Mouse (Mus musculus): ENCODE measurements around the gene B230219D22Rik. TPM values are rescaled to one million over a fixed set of nuclear protein-coding genes. Genes with fewer than 3 reads are reported as not detected.

The B230219D22Rik gene
- 50.5 and 54.9 TPM in 2 replicates for polyA plus RNA-seq (2015; fragmentation: Nextera tagmentation; extraction: Ambion mirVana)

DNA sequence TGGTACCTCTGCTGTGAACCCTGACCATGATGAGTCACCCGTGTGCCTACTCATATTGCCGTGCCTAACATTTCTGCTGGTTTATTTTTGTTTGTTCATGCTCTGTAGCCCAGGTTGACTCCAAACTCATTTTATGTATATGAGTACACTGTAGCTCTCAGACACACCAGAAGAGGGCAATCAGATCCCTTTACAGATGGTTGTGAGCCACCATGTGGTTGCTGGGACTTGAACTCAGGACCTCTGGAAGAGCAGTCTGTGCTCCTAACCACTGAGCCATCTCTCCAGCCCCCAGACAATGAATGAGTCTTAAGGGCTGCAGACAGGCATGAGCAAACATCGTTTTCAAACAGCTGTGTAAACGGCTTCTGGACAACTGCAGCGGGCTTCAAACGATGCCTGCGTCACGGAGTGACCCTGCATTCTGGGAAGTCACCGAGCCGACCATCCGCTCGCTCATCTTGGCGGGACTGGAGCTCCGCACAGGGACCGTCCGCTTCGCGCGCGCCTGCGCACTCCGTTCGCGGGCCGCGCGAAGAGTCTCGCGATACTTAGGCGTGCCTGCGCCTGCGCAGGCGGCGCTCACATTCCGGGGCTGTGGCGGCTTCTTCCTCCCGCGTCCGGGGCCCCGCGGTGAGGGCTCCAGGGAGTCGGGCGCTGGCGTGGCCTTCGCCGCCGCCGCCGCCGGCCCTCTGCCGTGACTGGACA, at the start of gene B230219D22Rik:
Gene B230219D22Rik (plus strand): TSS at position 590 of the 708 bp plus-strand sequence.
- peak within 1 kb of the TSS; percentile 99 for H3K27ac ChIP-seq
- H3K27me3 ChIP-seq: no peaks in the 10 kb centered on the region

DNA sequence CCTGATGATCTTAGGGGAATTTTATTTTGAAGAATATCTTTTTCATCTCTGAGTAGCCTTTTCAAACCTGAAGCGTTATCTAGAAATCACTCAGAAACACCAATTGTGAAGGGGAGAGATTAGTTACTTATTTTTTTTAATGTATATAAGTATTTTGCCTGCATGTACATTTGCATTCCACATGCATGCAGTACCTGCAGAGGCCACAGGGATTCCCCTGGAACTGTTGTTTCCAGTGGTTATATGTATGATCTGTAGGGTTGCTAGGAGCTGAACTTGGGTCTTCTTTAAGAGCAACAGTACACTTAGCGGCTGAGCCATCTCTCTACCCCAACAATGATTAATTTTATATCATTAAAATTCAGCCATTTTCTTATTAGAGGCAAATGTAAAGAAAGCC, 48.4 kb upstream of the B230219D22Rik start:
- H3K27me3 ChIP-seq: no peaks in the 10 kb centered on the region
- no peak overlapping the region for H3K4me3 ChIP-seq
- no peak for ATAC-seq (replicated peaks; ENCODE audit: insufficient number of reproducible peaks, insufficient read depth, low FRiP score, low read depth)
- WGBS: 88% methylated on average over 2 of the region's 2 CpGs
- peaks cover 58% of the 10 kb centered on the region for H3K36me3 ChIP-seq
- H3K4me1 ChIP-seq (replicated peaks): no peaks in the 10 kb centered on the region
- H3K4me2 ChIP-seq: no peak overlapping the region
- no peak overlapping the region for H3K9ac ChIP-seq
- no peak overlapping the region for H3K27ac ChIP-seq
- H3K9me3 ChIP-seq (replicated peaks): no peaks in the 10 kb centered on the region

More for the DNA sequence above, at the start of gene B230219D22Rik:
- peak within 1 kb of the TSS; percentile 77 for H3K4me2 ChIP-seq
- H3K4me3 ChIP-seq: peak within 1 kb of the TSS; percentile 100
- 2% methylated on average over 49 of the region's 51 CpGs for WGBS
- H3K9me3 ChIP-seq (replicated peaks): no peaks in the 10 kb centered on the region
- H3K9ac ChIP-seq: peak within 1 kb of the TSS; percentile 100
- peaks cover 35% of the 10 kb centered on the region for H3K4me1 ChIP-seq (replicated peaks)
- peak; percentile 97 for ATAC-seq (replicated peaks; ENCODE audit: insufficient number of reproducible peaks, insufficient read depth, low FRiP score, low read depth)
- H3K36me3 ChIP-seq: no peaks in the 10 kb centered on the region

DNA sequence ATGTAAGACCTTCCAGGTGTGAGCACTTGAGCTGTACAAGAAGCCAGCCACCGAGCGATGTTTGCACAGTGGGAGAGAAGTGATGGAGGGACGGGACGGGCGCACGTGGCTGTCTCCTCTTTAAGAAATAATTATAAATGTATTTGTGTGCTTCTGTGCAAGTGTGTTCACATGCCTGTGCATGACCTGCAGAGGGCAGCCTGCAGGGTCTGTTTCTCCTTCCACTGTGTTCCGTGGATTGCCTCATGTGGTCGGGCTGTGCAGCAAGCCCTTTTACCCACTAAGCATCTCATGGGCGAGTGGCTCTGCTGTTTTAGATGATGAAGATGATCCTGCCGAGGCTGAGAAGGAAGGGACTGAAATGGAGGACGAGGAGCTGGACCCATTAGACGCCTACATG, 42.8 kb upstream of the B230219D22Rik start:
- Histone ChIP-seq H3K27me3 (no peaks in the 10 kb centered on the region), H3K9me3 (replicated peaks) (no peaks in the 10 kb centered on the region), H3K9ac (no peak overlapping the region), H3K4me3 (no peak overlapping the region), H3K4me2 (no peak overlapping the region), H3K4me1 (replicated peaks) (no peaks in the 10 kb centered on the region), H3K36me3 (peaks cover 99% of the 10 kb centered on the region), H3K27ac (no peak overlapping the region)
- ATAC-seq (replicated peaks; ENCODE audit: insufficient number of reproducible peaks, insufficient read depth, low FRiP score, low read depth): no peak
- 89% methylated on average over 12 of the region's 12 CpGs for WGBS

DNA sequence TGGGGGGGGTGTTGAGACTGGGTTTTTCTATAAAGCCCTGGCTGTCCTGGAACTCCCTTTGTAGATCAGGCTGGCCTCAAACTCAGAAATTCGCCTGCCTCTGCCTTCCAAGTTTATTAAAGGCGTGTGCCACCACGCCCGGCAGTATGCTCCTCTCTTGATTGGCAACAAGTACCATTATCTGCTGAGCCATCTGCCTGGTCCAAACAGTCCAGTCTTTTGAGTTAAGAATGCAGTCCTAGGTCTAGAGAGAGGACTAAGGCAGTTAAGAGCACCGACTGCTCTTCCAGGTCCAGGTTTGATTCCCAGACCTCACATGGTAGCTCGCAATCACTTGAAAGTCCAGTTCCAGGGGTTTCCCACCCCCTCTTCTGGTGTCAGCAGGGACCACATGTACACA, 41.9 kb upstream of the B230219D22Rik start:
- 89% methylated on average over 6 of the region's 6 CpGs for WGBS
- no peak overlapping the region for H3K4me2 ChIP-seq

DNA sequence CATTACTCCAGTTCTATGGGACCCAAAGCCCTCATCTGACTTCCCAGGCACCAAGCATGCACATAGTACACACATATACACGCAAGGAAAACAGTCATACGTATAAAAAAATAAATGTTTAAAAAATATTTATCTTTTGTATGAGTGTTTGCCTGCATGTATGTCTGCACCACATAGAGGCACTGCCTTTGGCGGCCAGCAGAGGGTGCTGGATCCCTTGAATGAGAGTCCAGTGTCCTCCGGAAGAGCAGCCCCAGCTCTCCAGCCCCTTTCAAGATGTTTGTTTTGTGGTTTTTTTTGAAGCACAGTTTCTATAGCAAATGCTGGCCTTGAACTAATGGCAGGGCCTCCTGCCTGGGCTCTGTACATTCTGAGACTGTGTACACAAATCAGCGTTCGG, 24.4 kb upstream of the B230219D22Rik start:
- WGBS: 85% methylated on average over 6 of the region's 6 CpGs
- Histone ChIP-seq H3K27me3 (no peaks in the 10 kb centered on the region), H3K27ac (no peak overlapping the region), H3K9ac (no peak overlapping the region), H3K9me3 (replicated peaks) (no peaks in the 10 kb centered on the region), H3K4me2 (no peak overlapping the region), H3K36me3 (peaks cover 91% of the 10 kb centered on the region), H3K4me1 (replicated peaks) (no peaks in the 10 kb centered on the region), H3K4me3 (no peak overlapping the region)
- ATAC-seq (replicated peaks; ENCODE audit: insufficient number of reproducible peaks, insufficient read depth, low FRiP score, low read depth): no peak

More for the DNA sequence above, 41.9 kb upstream of the B230219D22Rik start:
- ATAC-seq (replicated peaks; ENCODE audit: insufficient number of reproducible peaks, insufficient read depth, low FRiP score, low read depth): no peak
- Histone ChIP-seq H3K27ac (no peak overlapping the region), H3K9me3 (replicated peaks) (no peaks in the 10 kb centered on the region), H3K4me3 (no peak overlapping the region), H3K36me3 (peaks cover 99% of the 10 kb centered on the region), H3K4me1 (replicated peaks) (no peaks in the 10 kb centered on the region), H3K9ac (no peak overlapping the region), H3K27me3 (no peaks in the 10 kb centered on the region)

DNA sequence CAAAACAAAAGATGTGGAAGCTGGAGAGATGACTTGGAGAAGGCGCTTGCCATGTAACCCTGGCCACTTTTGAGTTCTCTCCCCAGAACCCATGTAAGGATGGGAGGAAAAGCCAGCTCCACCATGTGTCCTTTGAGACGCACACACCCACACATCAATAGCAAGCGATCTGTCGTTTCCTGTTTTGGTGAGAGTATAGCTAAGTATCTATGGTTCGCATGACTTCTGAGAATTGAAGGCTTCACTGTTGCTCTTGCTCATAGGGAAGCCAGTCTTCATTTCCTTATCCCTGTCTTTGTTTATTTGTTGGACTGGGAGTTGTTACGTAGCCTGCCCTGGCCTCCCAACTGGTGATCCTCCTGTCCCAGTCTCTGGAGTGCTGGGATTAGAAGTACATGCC, 20.2 kb upstream of the B230219D22Rik start:
- Histone ChIP-seq H3K4me1 (replicated peaks) (no peaks in the 10 kb centered on the region), H3K4me2 (no peak overlapping the region), H3K27me3 (no peaks in the 10 kb centered on the region), H3K36me3 (peaks cover 87% of the 10 kb centered on the region), H3K27ac (no peak overlapping the region), H3K9me3 (replicated peaks) (no peaks in the 10 kb centered on the region), H3K4me3 (no peak overlapping the region), H3K9ac (no peak overlapping the region)
- ATAC-seq (replicated peaks; ENCODE audit: insufficient number of reproducible peaks, insufficient read depth, low FRiP score, low read depth): no peak
- WGBS: 95% methylated on average over 6 of the region's 6 CpGs

DNA sequence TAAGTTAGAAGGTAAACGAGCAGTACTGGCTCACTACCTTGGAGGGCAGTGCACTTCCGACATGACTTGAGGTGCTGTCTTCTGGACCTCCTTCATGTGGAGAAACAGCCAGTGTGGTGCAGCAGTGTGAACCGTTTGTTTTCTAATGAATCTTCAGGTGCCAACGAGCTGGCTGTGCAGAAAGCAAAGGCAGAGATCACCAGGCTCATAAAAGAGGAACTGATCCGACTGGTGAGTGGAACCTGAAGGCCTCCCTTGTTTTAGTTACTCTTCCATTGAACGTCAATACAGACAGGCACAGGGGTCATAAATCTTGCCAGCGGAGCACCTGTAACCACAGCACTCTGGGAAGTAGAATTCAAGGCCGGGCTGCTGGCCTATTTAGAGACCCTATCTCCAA, 15.6 kb upstream of the B230219D22Rik start:
- no peak overlapping the region for H3K4me3 ChIP-seq
- no peak overlapping the region for H3K4me2 ChIP-seq
- no peak overlapping the region for H3K9ac ChIP-seq
- no peak overlapping the region for H3K27ac ChIP-seq
- WGBS: 82% methylated on average over 8 of the region's 8 CpGs
- H3K27me3 ChIP-seq: no peaks in the 10 kb centered on the region
- peaks cover 74% of the 10 kb centered on the region for H3K36me3 ChIP-seq
- no peaks in the 10 kb centered on the region for H3K9me3 ChIP-seq (replicated peaks)
- no peak for ATAC-seq (replicated peaks; ENCODE audit: insufficient number of reproducible peaks, insufficient read depth, low FRiP score, low read depth)
- H3K4me1 ChIP-seq (replicated peaks): no peaks in the 10 kb centered on the region

DNA sequence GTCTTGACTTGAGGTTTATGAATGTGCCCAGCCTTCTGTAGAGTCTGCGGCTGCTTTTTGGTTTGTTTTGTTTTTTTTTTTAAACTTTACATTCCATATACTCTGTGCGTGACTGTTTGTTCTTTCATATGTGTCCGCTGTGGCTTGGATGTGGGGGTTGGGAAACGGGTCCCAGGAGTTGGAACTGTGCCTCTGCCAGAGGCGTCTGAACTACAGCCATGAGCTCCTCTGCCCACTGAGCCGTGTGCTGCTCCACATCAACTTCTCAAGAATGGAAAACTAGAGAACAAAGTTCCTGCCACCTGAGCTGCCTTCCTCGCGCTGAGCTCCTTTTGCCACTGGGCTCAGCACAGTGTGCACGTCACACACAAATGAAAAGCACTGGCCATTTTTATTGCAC, 10.7 kb upstream of the B230219D22Rik start:
- Histone ChIP-seq H3K4me1 (replicated peaks) (no peaks in the 10 kb centered on the region), H3K9me3 (replicated peaks) (no peaks in the 10 kb centered on the region), H3K4me3 (no peak overlapping the region), H3K36me3 (peaks cover 35% of the 10 kb centered on the region), H3K4me2 (no peak overlapping the region), H3K27me3 (no peaks in the 10 kb centered on the region), H3K27ac (no peak overlapping the region), H3K9ac (no peak overlapping the region)
- no peak for ATAC-seq (replicated peaks; ENCODE audit: insufficient number of reproducible peaks, insufficient read depth, low FRiP score, low read depth)
- 85% methylated on average over 9 of the region's 9 CpGs for WGBS

DNA sequence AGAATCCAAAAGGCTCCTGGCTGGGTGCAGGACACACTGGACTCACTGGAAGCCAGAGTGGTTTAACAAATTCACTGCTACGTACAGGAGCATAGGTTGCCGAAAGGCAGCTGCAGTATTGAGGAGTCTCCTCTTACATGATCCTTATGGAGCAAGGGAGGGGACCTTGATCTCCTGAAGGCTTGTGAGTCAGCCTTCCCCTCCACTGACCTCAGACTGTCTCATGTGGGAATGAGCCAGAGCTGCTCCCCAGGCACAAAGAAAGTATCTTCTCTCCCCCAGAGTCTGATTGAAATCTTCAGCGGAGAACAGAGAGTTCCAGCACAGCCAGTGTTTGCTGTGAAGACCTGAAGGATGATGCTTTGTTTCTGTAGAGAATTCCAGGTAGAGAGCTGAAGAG, 9.3 kb upstream of the B230219D22Rik start:
- Histone ChIP-seq H3K4me1 (replicated peaks) (peaks cover 9% of the 10 kb centered on the region), H3K27me3 (no peaks in the 10 kb centered on the region), H3K4me2 (no peak overlapping the region), H3K9ac (no peak overlapping the region), H3K9me3 (replicated peaks) (no peaks in the 10 kb centered on the region), H3K36me3 (peaks cover 21% of the 10 kb centered on the region), H3K27ac (no peak overlapping the region), H3K4me3 (no peak overlapping the region)
- 84% methylated on average over 3 of the region's 3 CpGs for WGBS
- no peak for ATAC-seq (replicated peaks; ENCODE audit: insufficient number of reproducible peaks, insufficient read depth, low FRiP score, low read depth)

DNA sequence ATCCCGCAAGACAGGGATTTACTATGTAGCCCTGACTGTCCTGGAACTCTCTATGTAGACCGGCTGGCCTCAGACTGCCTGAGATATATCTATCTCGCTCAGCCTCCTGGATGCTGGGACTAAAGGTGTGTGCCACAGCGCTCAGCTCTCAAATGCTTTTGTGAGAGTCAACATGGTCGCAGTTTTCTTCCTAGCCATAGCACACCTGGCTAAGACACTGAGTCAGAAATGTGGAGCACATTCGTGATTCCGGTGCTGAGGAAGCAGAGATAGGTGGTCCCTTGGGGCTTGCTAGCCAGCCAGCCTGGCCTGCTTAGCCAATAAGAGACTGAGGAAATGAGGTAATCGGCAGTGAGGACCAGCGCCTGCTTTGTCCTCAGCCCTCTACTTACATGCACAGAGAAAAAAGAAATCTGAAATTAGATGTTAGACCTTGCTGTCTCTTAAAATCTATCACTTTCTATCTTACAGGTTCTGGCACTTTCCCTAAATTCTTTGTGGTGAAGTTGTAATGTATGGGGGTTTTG, 6.8 kb upstream of the B230219D22Rik start:
- WGBS: 62% methylated on average over 9 of the region's 9 CpGs
- no peak for ATAC-seq (replicated peaks; ENCODE audit: insufficient number of reproducible peaks, insufficient read depth, low FRiP score, low read depth)
- Histone ChIP-seq H3K27ac (no peak overlapping the region), H3K4me1 (replicated peaks) (peaks cover 9% of the 10 kb centered on the region), H3K4me3 (no peak overlapping the region), H3K9me3 (replicated peaks) (no peaks in the 10 kb centered on the region), H3K9ac (no peak overlapping the region), H3K36me3 (no peaks in the 10 kb centered on the region), H3K27me3 (no peaks in the 10 kb centered on the region), H3K4me2 (no peak overlapping the region; the same call in 1 of the 2 replicates)

DNA sequence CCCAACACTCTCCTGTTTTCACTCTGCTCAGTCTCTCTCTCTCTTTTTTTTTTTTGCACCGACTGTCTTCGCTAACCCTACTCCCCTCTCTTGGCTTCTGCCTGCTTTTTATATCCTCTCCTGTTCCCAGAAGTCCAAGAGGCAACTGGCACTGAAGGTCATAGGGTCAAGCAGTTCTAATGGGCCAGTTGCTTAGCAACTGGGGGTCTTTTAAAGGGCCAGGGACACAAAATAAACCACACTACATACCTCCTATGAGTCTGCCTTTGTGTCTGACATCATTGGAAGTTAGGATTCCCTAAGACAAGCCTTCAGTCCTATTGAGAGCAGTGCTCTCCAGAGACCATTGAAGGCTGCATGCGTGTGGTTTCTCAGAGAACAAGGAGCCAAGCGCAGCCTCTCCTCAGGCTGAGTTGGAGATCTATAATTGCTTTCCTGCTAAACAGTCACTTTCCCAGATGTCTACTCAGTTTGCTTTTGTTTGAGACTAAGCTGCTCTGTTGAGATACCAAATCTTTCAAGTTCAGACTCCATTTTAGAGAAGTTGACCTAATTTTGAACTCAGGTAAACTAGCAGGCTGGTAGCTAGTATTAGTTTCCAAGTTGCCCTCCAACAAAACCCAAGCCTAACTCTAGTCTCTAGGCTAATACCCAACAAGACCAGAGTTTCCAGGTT, 4.9 kb upstream of the B230219D22Rik start:
- Histone ChIP-seq H3K27ac (no peak overlapping the region), H3K4me3 (no peak overlapping the region), H3K9ac (no peak overlapping the region), H3K9me3 (replicated peaks) (no peaks in the 10 kb centered on the region), H3K27me3 (no peaks in the 10 kb centered on the region), H3K4me1 (replicated peaks) (peaks cover 17% of the 10 kb centered on the region), H3K36me3 (no peaks in the 10 kb centered on the region), H3K4me2 (no peak overlapping the region)
- WGBS: 46% methylated on average over 4 of the region's 4 CpGs
- no peak for ATAC-seq (replicated peaks; ENCODE audit: insufficient number of reproducible peaks, insufficient read depth, low FRiP score, low read depth)
